Mouse (Mus musculus) gastrocnemius, postnatal 14 days (tissue): ENCODE results near the gene Kyat1. TPM values are rescaled to one million over a fixed set of nuclear protein-coding genes. Genes with fewer than 3 reads are reported as not detected.

Experiments used
- total RNA-seq, 2 experiments: library from RNA; stranded (reverse); gene quantifications; 2 replicates each; pipeline ENCODE4 v1.2.3; 2021

Gene Kyat1
- total RNA-seq, 2 experiments from 2014 or later: 20.4 to 23.4 TPM

Other genes starting within 250 kb of the Kyat1 start
- gene Sptan1, start 240.3 kb downstream of the Kyat1 start, total RNA-seq: 10 to 100 TPM; 90.6 to 96.0 TPM
- 1 to 10 TPM; 3.2 to 3.3 TPM for gene Wdr34, start 157.0 kb downstream of the Kyat1 start, total RNA-seq
- 10 to 100 TPM; 75.4 to 90.4 TPM for gene Set, start 148.5 kb downstream of the Kyat1 start, total RNA-seq
- gene Pkn3, start 128.2 kb downstream of the Kyat1 start, total RNA-seq: 1 to 10 TPM; 5.9 to 6.4 TPM
- gene Zdhhc12, start 112.2 kb downstream of the Kyat1 start, total RNA-seq: 1 to 10 TPM; 3.5 to 4.0 TPM
- gene Zer1, start 81.3 kb downstream of the Kyat1 start, total RNA-seq: 10 to 100 TPM; 17.7 to 20.6 TPM
- 10 to 100 TPM; 12.0 to 13.7 TPM for gene Tbc1d13, start 72.1 kb downstream of the Kyat1 start, total RNA-seq
- 10 to 100 TPM; 44.4 to 49.4 TPM for gene Endog, start 34.4 kb downstream of the Kyat1 start, total RNA-seq
- 1 to 10 TPM; 5.9 to 6.1 TPM for gene Spout1, start 27.4 kb downstream of the Kyat1 start, total RNA-seq
- gene Lrrc8a, start 31.9 kb upstream of the Kyat1 start, total RNA-seq: 10 to 100 TPM; 19.3 to 30.1 TPM
- gene Gm28035, start 34.7 kb upstream of the Kyat1 start, total RNA-seq: 1 to 10 TPM in 1 of 2 experiments, under 1 TPM in 1; 0.59 to 1.7 TPM
- 10 to 100 TPM; 11.0 to 14.3 TPM for gene Phyhd1, start 60.4 kb upstream of the Kyat1 start, total RNA-seq
- under 1 TPM in 1 of 2 experiments, not detected in 1; 0.90 TPM for gene Gm28038, start 75.2 kb upstream of the Kyat1 start, total RNA-seq
- 10 to 100 TPM; 18.8 to 18.9 TPM for gene Dolk, start 80.5 kb upstream of the Kyat1 start, total RNA-seq
- gene Nup188, start 80.5 kb upstream of the Kyat1 start, total RNA-seq: 10 to 100 TPM; 10.5 to 13.1 TPM
- gene Sh3glb2, start 153.5 kb upstream of the Kyat1 start, total RNA-seq: 10 to 100 TPM; 23.2 to 28.1 TPM
- 10 to 100 TPM; 16.3 to 16.8 TPM for gene Miga2, start 158.4 kb upstream of the Kyat1 start, total RNA-seq
- 1 to 10 TPM; 7.0 to 7.3 TPM for gene Dolpp1, start 186.4 kb upstream of the Kyat1 start, total RNA-seq
- 100 to 1,000 TPM; 251 to 325 TPM for gene Crat, start 210.0 kb upstream of the Kyat1 start, total RNA-seq
- gene Ptpa, start 210.2 kb upstream of the Kyat1 start, total RNA-seq: 10 to 100 TPM; 71.1 to 80.7 TPM